Mouse (Mus musculus) neural tube, postnatal 0 days (tissue): ENCODE measurements around the gene Scgb1b12. TPM values are rescaled to one million over a fixed set of nuclear protein-coding genes. Genes with fewer than 3 reads are reported as not detected.

Experiments
- polyA plus RNA-seq: library from polyadenylated mRNA; unstranded; fragments of >200 nt; fragmentation: Nextera tagmentation; extraction: Ambion mirVana; gene quantifications from 2 replicates; pipeline ENCODE4 v1.2.1, GENCODE M21; 2015

The Scgb1b12 gene
- not detected in 2 replicates for polyA plus RNA-seq

DNA sequence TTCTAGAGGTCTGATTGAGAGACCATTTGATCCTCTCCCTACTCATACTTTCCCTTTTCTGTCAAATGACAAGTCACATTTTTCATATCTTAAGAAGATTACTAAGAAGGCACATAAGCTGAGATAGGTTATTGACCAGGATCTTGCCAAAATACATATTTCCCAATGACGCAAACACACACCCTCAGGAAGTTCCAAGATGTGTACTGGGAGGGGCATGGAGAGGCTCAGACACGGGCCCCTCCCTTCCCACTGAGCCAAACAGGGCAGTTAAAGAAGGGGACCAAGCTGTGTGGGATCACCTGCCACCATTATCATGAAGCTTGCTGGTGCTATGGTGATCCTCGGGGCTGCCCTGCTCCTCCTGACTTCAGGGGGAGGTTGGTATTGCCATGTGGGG, at the start of gene Scgb1b12:
Gene Scgb1b12 (plus strand): TSS at position 301 of the 400 bp plus-strand sequence.

GRCm38 (mm10) chr7:32327145-32327544, 6.8 kb upstream of the Scgb1b12 start, which contains the start of gene Scgb2b12:
Scgb2b12 (minus strand) TSS chr7:32327245.

Other genes starting within 250 kb of the Scgb1b12 start
- not detected in 2 replicates for gene Scgb1b10, start 233.3 kb upstream of the Scgb1b12 start, polyA plus RNA-seq
- not detected in 2 replicates for gene Scgb2b11, start 123.0 kb upstream of the Scgb1b12 start, polyA plus RNA-seq
- not detected in 2 replicates for gene Scgb1b11, start 111.3 kb upstream of the Scgb1b12 start, polyA plus RNA-seq
- not detected in 2 replicates for gene Scgb2b12, start 6.9 kb upstream of the Scgb1b12 start, polyA plus RNA-seq
- gene Scgb1b29, start 107.4 kb downstream of the Scgb1b12 start, polyA plus RNA-seq = not detected in 2 replicates